Mouse (Mus musculus): ENCODE data around the gene Mrpl27. TPM values are rescaled to one million over a fixed set of nuclear protein-coding genes. Genes with fewer than 3 reads are reported as not detected.
"Not testable (repeated sequence)": the region's sequence is repeated elsewhere in the genome, so short reads cannot be mapped to it uniquely, and the experiment has no call there.

The Mrpl27 gene
- 10 to 100 TPM; 72.1 to 74.6 TPM for total RNA-seq (2021)

- intact Hi-C loops (cut with DNase I) = no loop called here
- peak; percentile 89 for DNase-seq (ENCODE audit: low spot score in 2 of 2)
Measured at GRCm38 (mm10) chr11:94653663-94654436, at the start of gene Mrpl27, which contains the start of gene Eme1. TSS of gene Mrpl27 (plus strand) at chr11:94653767. TSS of gene Eme1 (minus strand) at chr11:94653964.

DNA sequence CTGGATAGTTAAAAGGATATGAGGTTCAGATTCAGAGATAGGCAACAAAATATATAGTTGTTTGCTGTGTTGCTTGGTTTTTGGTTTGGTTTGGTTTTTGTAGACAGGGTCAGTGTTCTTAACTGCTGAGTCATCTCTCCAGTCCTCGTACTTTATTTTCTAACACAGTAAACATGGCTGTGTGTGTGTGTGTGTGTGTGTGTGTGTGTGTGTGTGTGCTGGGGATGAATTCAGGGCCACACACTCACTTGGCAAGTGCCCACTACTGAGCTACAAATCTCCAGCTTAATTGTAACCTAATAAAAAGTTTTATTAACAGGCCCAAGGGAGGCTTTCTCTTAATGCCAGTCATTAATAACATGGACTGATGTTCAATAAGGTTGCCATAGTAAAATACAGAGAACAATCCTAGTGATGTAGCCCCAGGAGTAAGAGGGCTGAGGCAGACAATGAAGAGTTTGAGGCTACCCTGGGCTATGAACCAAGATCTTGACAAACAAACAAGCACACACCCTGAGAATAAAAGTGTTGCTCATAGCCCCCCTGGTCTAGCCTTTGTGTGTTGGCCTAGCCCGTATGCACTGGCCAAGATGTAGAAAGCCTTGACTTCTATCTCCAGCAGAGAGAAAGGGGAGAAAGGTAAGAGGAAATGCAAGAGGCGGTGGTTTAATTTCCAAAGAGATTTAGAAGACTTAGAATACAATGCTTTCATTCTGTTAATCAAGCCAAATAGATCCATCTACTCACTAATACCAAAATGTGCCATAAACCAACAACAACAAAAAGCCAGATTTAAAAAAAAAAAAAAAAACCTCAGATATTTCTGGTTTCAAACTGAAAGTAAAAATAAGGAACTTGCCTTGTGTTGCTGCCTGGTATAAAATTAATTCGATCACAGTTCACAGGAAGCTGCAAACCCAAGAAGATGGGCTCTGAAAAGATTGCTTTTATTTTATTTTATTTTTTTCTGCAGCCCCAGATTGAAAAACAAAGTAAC lies 42.5 kb upstream of the Mrpl27 start:
- DNase-seq (ENCODE audit: low spot score in 2 of 2) = no peak
- intact Hi-C loops (cut with DNase I) = no loop called here

GRCm38 (mm10) chr11:94614603-94615002 lies 39.0 kb upstream of the Mrpl27 start:
- intact Hi-C loops (cut with DNase I) = loop anchor here (1.0 kb wide), 1 partner anchor 23 kb away; no protein-coding TSS in a partner anchor
- DNase-seq (ENCODE audit: low spot score in 2 of 2) = no peak

GRCm38 (mm10) chr11:94615494-94615893 lies 38.1 kb upstream of the Mrpl27 start:
- DNase-seq (ENCODE audit: low spot score in 2 of 2) = no peak
- intact Hi-C loops (cut with DNase I) = no loop called here

GRCm38 (mm10) chr11:94617646-94618045 lies 35.9 kb upstream of the Mrpl27 start:
- DNase-seq (ENCODE audit: low spot score in 2 of 2) = no peak
- intact Hi-C loops (cut with DNase I) = no loop called here

DNA sequence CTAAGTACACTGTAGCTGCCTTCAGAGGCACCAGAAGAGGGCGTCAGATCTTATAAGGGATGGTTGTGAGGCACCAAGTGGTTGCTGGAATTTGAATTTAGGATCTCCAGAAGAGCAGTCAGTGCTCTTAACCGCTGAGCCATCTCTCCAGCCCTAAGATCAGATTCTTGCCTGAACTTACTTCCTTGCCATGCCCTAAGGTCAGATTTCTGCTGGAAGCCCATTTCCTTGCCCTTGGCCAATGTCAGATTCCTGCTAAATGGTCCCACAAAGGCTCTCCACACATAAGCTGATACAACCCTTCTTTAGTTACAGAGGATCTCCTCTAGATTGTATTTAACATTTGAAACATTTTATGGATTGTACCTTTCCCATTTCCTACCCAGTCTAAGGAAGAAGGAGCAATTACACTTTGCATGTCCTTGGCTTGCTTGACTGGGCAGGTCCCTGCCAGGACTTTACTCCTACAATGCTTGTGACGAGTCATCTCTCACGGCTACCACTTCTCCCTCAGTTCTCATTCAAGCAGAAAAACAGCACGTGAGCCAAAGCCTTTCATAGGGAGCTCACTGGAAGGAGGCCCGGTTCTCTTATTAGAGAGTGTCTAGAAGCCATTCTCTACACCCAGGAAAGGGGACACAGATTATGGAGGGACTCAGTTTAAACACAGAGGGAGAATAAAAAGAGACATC lies 32.7 kb upstream of the Mrpl27 start:
- intact Hi-C loops (cut with DNase I) = loop anchor here (5.0 kb wide), 1 partner anchor 74 kb away; the partner anchor contains the start of gene Rsad1

DNA sequence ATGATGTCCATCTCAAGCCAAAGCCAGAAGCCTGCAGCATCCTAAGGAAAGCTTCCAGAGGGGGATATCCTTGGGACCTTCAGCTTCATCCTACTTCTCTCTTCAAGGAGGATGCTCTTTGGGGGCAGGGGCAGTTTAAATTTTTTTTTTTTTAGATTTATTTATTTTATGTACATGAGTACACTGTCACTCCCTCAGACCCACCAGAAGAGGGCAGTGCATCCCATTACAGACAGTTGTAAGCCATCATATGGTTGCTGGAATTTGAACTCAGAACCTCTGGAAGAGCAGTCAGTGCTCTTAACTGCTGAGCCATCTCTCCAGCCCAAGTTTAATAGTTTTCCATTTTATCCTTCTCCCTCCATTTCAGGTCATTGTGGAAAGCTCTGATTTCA lies 32.1 kb upstream of the Mrpl27 start:
- intact Hi-C loops (cut with DNase I) = loop anchor here (5.0 kb wide), 1 partner anchor 74 kb away; the partner anchor contains the start of gene Rsad1
- DNase-seq (ENCODE audit: low spot score in 2 of 2) = no peak

More for the DNA sequence above, 32.7 kb upstream of the Mrpl27 start:
- DNase-seq (ENCODE audit: low spot score in 2 of 2) = no peak

DNA sequence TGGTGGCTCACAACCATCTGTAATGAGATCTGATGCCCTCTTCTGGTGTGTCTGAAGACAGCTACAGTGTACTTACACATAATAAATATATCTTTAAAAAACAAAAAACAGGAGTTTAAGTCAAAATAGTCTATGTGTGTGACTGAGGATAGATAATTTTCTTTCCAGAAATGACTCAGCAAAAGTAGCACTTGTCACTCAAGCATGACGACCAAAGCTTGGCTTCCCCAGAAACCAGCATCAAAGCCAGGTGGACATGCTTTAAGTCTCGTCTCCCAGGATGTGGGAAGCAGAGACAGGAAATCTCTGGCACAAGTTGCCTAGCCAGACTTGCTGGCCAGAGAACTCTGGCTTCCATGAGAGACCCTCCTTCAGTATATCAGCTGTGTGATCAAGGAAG lies 31.4 kb upstream of the Mrpl27 start:
- intact Hi-C loops (cut with DNase I) = loop anchor here (5.0 kb wide), 1 partner anchor 75 kb away; the partner anchor contains the start of gene Rsad1
- no peak for DNase-seq (ENCODE audit: low spot score in 2 of 2)

DNA sequence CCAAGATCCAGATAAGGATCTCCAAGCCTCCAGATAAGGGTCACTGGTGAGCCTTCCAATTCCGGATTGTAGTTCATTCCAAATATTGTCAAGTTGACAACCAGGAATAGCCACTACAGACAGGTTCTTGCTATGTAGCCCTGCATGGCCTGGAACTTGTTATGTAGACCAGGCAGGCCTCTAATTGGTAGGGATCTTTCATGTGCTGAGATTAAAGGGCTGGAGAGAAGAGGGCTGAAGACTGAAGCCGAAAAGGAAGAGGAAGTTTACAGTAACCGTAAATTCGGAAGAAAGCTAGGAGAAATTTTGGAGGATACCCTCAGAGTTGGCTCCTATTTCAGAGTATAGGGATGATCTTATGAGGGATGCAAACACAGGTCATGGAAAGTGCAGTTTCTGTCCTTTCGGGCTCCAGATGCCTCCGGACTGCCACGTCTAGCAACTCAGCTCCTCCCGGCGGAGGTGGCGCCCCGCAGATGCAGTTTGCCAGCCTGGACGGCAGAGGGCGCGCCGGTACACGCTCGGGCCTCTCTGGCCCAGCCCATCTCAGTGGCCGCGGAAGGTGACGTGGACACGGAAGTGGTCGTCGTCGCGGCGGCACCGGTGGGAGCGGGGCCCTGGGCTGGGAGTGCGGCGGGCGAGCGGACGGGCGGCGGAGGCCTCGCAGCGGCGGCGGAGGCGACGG lies 24.2 kb upstream of the Mrpl27 start, which contains the start of gene Lrrc59:
Gene Lrrc59, plus strand, starts transcription at position 569 of the 685 bp plus-strand sequence.
- intact Hi-C loops (cut with DNase I) = no loop called here
- peak; percentile 95 for DNase-seq (ENCODE audit: low spot score in 2 of 2)

DNA sequence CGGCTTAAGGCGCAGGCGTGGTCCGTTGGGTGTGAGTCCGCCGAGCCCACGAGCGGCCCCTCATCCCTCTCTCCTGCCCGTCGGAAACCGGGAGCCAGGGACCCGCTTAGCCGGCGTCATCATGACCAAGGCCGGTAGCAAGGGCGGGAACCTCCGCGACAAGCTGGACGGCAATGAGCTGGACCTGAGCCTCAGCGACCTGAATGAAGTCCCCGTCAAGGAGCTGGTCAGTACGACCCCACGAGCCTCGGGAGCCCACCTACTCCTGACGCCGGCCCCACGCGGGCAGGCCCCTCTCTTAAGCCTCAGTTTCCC lies 23.7 kb upstream of the Mrpl27 start:
- intact Hi-C loops (cut with DNase I) = no loop called here
- no peak for DNase-seq (ENCODE audit: low spot score in 2 of 2)

- DNase-seq (ENCODE audit: low spot score in 2 of 2) = peak; percentile 13 to 30
- intact Hi-C loops (cut with DNase I) = no loop called here
Measured at GRCm38 (mm10) chr11:94630199-94631011, 23.2 kb upstream of the Mrpl27 start.

- DNase-seq (ENCODE audit: low spot score in 2 of 2) = no peak
- intact Hi-C loops (cut with DNase I) = no loop called here
Measured at GRCm38 (mm10) chr11:94631969-94632368, 21.6 kb upstream of the Mrpl27 start.

DNA sequence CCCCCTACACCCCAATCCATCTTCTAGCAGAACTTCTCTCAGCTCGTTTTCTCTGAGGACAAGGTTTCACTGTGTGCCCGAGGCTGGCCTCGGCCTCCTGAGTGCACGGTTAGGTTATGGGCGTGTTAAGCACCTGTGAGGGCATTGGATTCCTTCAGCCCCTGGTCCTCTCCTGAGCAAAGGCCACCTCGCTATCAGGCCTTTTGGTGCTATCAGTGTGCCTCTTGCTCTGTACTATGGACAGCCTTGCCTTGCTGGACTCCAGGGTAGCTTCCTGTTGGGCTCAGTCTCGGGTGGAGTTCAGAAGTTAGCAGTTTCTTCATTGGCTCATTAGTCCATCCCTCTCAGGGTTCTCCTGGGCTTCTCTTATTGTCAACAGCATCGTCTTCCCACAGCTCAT lies 20.6 kb upstream of the Mrpl27 start:
- intact Hi-C loops (cut with DNase I) = no loop called here

GRCm38 (mm10) chr11:94634431-94634830 lies 19.1 kb upstream of the Mrpl27 start:
- DNase-seq (ENCODE audit: low spot score in 2 of 2) = no peak
- intact Hi-C loops (cut with DNase I) = no loop called here

More for the DNA sequence above, 20.6 kb upstream of the Mrpl27 start:
- DNase-seq (ENCODE audit: low spot score in 2 of 2) = no peak

DNA sequence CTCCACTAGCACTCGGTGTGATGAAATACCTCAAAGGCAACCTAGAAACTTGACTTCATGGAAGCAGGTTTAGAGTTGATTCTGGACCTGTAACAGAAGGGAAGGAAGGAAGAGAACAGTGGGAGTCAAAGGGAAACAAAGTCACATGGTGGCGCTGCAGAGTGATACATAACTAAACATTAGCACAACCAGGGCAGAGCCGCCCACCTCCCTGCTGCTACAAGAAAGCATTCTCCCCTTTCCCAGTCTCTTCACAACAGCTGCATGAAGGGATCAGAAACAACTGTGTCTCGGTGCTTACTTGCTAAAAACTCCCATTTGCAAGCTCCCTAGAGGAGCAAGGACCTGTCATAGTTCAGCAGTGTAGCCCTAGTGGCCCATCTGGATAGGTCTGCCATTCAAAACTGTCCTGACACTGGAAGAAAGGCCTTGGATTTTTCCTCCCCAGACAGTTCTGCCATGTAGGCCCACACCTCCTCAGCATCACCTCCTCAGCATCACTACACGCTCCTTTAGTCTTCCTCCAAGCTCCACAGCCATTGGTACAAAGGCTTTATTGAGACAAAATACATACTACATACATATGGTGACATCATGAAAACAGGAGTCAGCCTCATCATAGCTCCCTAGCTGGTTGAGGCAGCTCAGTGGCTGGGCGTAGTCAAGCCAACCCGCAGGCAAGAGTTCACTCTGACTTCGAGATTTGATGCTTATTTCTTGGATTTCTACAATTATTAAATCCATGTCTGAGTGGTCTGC lies 8.9 kb upstream of the Mrpl27 start:
- DNase-seq (ENCODE audit: low spot score in 2 of 2) = peak; percentile 34 to 64

GRCm38 (mm10) chr11:94646457-94646856 lies 7.1 kb upstream of the Mrpl27 start:
- intact Hi-C loops (cut with DNase I) = no loop called here
- no peak for DNase-seq (ENCODE audit: low spot score in 2 of 2)

More for the DNA sequence above, 8.9 kb upstream of the Mrpl27 start:
- intact Hi-C loops (cut with DNase I) = no loop called here

DNA sequence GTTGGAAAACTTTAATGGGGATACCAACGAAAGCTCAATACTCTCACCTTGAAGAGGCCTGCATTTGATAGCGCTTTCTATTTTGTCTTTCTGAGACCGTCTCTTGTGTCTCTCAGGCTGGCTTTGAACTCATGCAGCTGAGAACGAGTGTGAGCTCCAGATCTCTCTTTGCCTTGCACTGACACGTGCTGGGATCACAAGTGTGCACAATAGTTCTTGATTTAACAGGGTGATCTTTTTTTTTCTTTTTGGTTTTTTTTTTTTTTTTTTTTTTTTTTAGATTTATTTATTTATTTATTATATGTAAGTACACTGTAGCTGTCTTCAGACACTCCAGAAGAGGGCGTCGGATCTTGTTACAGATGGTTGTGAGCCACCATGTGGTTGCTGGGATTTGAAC lies 2.3 kb upstream of the Mrpl27 start:
- intact Hi-C loops (cut with DNase I); DNase-seq (ENCODE audit: low spot score in 2 of 2): not testable (repeated sequence)

Measured in left cerebral cortex, postnatal 25 days (tissue).